Mouse (Mus musculus) spleen, adult 2 months (tissue): ENCODE results near the gene Wiz. TPM values are rescaled to one million over a fixed set of nuclear protein-coding genes. Genes with fewer than 3 reads are reported as not detected.
A peak's percentile ranks its signal among the peaks of the same experiment; 100 is the strongest.

Experiments
- DNase-seq, 2 experiments: peaks; one replicate each; pipeline versions ENCODE4 v3.0.0 to v3.0.0-alpha.2; 2012 to 2021; ENCODE audit warnings: low spot score in 2 of 2, low read depth in 1 of 2
- H3K27ac ChIP-seq: fragments of 200-500 bp; 2 replicates; pipeline ENCODE4 v1.5.1; 2012; ENCODE audit warnings: low read length, inconsistent platforms; ENCODE audit not compliant: insufficient read depth
- H3K27me3 ChIP-seq: fragments of 200-500 bp; 2 replicates; pipeline ENCODE4 v1.6.1; 2012; ENCODE audit warnings: mild to moderate bottlenecking, moderate library complexity, low read length, inconsistent platforms; ENCODE audit not compliant: control insufficient read depth, insufficient read depth
- H3K36me3 ChIP-seq: fragments of 200-500 bp; 2 replicates; pipeline ENCODE4 v1.6.1; 2012; ENCODE audit warnings: mild to moderate bottlenecking, low read length, inconsistent platforms; ENCODE audit not compliant: control insufficient read depth, insufficient read depth
- H3K4me1 ChIP-seq: fragments of 200-500 bp; 2 replicates; pipeline ENCODE4 v1.6.1; 2011; ENCODE audit warnings: inconsistent platforms; ENCODE audit not compliant: control insufficient read depth, insufficient read depth, insufficient read length
- H3K4me3 ChIP-seq: fragments of 200-500 bp; 2 replicates; pipeline ENCODE4 v1.5.1; 2011; ENCODE audit warnings: mild to moderate bottlenecking, inconsistent platforms; ENCODE audit not compliant: insufficient read depth, insufficient read length; ENCODE audit errors: extremely low read depth
- CTCF ChIP-seq: fragments of 200-500 bp; IDR thresholded peaks from 2 replicates; pipeline ENCODE4 v1.5.1; 2011; ENCODE audit warnings: mild to moderate bottlenecking, inconsistent platforms; ENCODE audit not compliant: insufficient read depth, insufficient read length, insufficient replicate concordance; ENCODE audit errors: extremely low read depth
- POLR2A ChIP-seq: fragments of 200-500 bp; IDR thresholded peaks from 2 replicates; pipeline ENCODE4 v1.6.1; 2011; ENCODE audit warnings: low read depth, low read length, inconsistent platforms
- WGBS: fragments of 180-500 bp; shearing (Covaris S2); methylation state at CpG from one replicate; pipeline ENCODE4 v1.1.7; 2018; 5-methylcytosine and 5-hydroxymethylcytosine counted together
- polyA plus RNA-seq: library from polyadenylated mRNA; depleted of rRNA; stranded (reverse); fragments of >200 nt; gene quantifications from 2 replicates; pipeline ENCODE4 v1.2.3, GENCODE M21; 2012

Wiz gene
- polyA plus RNA-seq, 1 experiment = 22.4 TPM

- Histone ChIP-seq H3K27ac (no peak overlapping the region), H3K4me1 (peaks cover 10% of the 10 kb centered on the region; the same call in 1 of the 2 replicates), H3K36me3 (peaks cover 17% of the 10 kb centered on the region), H3K4me3 (no peak overlapping the region), H3K27me3 (no peaks in the 10 kb centered on the region)
- 88% methylated on average over 8 of the region's 8 CpGs for WGBS
- DNase-seq = no peak
- TF ChIP-seq CTCF (no peak), POLR2A (no peak)
Measured at GRCm38 (mm10) chr17:32420781-32421180, 31.5 kb upstream of the Wiz start.

- Histone ChIP-seq H3K4me3 (no peak overlapping the region), H3K27me3 (no peaks in the 10 kb centered on the region), H3K36me3 (peaks cover 22% of the 10 kb centered on the region), H3K27ac (no peak overlapping the region), H3K4me1 (peaks cover 6% of the 10 kb centered on the region; the same call in 1 of the 2 replicates)
- no peak for DNase-seq
- TF ChIP-seq CTCF (no peak), POLR2A (no peak)
- 78% methylated on average over 2 of the region's 2 CpGs for WGBS
Measured at GRCm38 (mm10) chr17:32419989-32420388, 30.8 kb upstream of the Wiz start.

DNA sequence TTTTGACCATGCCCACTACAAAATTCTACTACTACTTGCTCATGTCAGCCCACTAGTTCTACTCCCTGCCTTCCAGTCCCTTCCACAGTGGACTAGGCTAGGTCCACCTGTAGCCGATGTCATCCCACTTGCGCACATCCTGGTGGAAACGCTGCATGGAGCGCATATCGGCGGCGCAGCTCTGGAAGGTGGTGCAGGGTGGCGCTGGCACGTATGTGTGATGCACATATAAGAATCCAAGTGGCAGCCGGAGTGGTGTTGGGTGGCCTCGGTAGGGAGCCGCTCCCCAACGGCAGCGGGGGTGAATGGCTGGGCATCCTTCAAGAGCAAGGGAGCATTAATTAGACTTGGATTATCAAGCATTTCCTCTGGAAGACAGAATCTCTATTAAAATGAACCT, 27.5 kb upstream of the Wiz start:
- TF ChIP-seq POLR2A (no peak), CTCF (no peak)
- no peak overlapping the region for H3K27ac ChIP-seq
- 93% methylated on average over 14 of the region's 14 CpGs for WGBS
- H3K27me3 ChIP-seq = no peaks in the 10 kb centered on the region
- no peak overlapping the region for H3K4me3 ChIP-seq
- DNase-seq = no peak
- peaks cover 4% of the 10 kb centered on the region; the same call in 1 of the 2 replicates for H3K4me1 ChIP-seq
- peaks cover 32% of the 10 kb centered on the region for H3K36me3 ChIP-seq

DNA sequence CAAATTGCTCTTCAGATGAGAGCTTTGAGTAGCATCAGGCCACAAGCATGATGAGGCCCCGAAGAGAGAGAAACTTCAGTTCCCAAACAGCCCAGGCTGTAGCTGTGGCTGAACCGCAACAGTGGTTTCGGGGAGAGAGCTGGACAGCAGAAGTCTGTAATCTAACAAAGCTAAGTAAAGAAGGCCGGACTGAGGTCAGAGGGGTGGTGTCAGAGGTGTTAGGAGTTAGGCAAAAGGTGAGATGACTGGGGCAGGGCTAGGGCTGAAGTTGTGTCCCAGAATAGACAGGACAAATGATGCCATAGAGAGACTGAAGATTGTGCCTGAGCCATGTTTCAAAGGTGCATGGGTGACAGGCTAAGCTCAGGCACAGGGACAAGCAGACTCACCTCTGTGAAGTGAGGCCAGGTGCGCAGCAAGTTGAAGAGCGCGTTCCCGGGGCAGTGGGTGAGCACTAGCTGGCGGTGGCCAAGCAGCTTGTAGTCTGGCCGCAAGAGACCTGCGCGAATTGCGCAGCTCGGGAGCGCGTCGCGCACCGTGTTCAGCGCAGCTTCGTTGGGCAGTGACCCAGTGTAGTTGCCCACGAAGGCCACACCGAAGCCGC, 26.3 kb upstream of the Wiz start:
- H3K4me1 ChIP-seq = no peaks in the 10 kb centered on the region
- no peak for TF ChIP-seq POLR2A

DNA sequence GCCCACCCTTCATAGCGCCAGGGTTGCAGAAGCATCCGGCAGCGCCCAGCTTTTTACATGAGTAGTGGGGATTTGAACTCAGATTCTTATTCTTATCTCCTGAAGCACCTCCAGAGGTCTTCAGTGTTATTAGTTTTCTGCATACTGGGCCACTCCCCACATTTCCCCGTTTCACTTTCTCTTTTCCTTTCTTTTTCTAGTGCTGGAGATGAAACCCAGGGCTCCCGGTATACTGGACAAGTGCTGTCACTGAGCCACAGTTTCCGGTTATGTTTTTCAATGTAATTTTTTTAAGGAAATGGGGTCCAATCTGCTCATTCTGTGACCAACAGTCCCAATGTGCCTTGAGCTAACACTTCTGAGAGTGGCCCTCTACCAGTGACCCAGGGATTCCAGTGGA, 22.7 kb upstream of the Wiz start:
- Histone ChIP-seq H3K27me3 (no peaks in the 10 kb centered on the region), H3K4me1 (no peaks in the 10 kb centered on the region), H3K4me3 (no peak overlapping the region), H3K36me3 (peaks cover 23% of the 10 kb centered on the region), H3K27ac (no peak overlapping the region)
- no peak for DNase-seq
- TF ChIP-seq POLR2A (no peak), CTCF (no peak)
- 63% methylated on average over 6 of the region's 6 CpGs for WGBS

More for the DNA sequence above, 26.3 kb upstream of the Wiz start:
- no peaks in the 10 kb centered on the region for H3K27me3 ChIP-seq
- no peak for DNase-seq
- H3K27ac ChIP-seq = no peak overlapping the region
- H3K4me3 ChIP-seq = no peak overlapping the region
- WGBS = 94% methylated on average over 24 of the region's 24 CpGs
- peaks cover 32% of the 10 kb centered on the region for H3K36me3 ChIP-seq

DNA sequence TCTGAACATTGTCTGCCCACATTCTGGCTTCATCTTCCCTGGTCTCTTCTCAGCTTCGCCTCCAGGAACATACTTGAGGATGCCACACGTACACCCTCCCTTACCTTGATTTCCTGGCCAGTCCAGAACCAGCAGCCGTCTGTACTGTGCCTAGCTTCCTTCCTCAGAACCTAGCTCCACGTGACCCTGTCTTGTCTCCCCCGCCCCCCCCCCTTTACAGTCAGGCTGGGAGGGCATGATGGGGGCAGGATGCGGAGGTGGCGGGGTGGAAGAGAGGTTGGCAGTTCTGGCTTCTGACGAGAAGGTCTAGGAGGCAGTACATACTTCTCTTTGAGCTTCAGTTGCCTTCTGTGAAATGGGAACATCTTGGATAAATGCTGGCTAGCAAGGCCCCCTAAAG, 14.2 kb upstream of the Wiz start, which contains the start of gene Rasal3:
Gene Rasal3 (minus strand): TSS at position 167 of the 400 bp plus-strand sequence.
- peak within 1 kb of the TSS; percentile 95 for H3K27ac ChIP-seq
- WGBS = 4% methylated on average over 8 of the region's 8 CpGs

GRCm38 (mm10) chr17:32402779-32403157, 13.5 kb upstream of the Wiz start:
- peak overlapping the region; percentile 92 for H3K4me3 ChIP-seq
- H3K27ac ChIP-seq = peak overlapping the region; percentile 95
- no peaks in the 10 kb centered on the region for H3K27me3 ChIP-seq
- H3K4me1 ChIP-seq = peaks cover 3% of the 10 kb centered on the region; the same call in 1 of the 2 replicates
- 5% methylated on average over 11 of the region's 11 CpGs for WGBS
- peaks cover 10% of the 10 kb centered on the region for H3K36me3 ChIP-seq
- peak; percentile 40 to 72 for DNase-seq
- TF ChIP-seq CTCF = no peak
- TF ChIP-seq POLR2A = no peak

More for the DNA sequence above, 14.2 kb upstream of the Wiz start, which contains the start of gene Rasal3:
- Histone ChIP-seq H3K4me3 (peak within 1 kb of the TSS; percentile 92), H3K27me3 (no peaks in the 10 kb centered on the region), H3K36me3 (peaks cover 5% of the 10 kb centered on the region), H3K4me1 (peaks cover 3% of the 10 kb centered on the region; the same call in 1 of the 2 replicates)
- peak; percentile 67 to 70 for DNase-seq
- TF ChIP-seq POLR2A = peak; percentile 55
- no peak for TF ChIP-seq CTCF
